Mouse (Mus musculus) granulocyte monocyte progenitor cell, adult 5-6 weeks (primary cell): ENCODE data around the gene Alg1. TPM values are rescaled to one million over a fixed set of nuclear protein-coding genes. Genes with fewer than 3 reads are reported as not detected.
"Not testable (repeated sequence)": the region's sequence is repeated elsewhere in the genome, so short reads cannot be mapped to it uniquely, and the experiment has no call there.

Experiments used
- ATAC-seq: replicated peaks from 2 replicates; pipeline ENCODE4 v1.8.0; 2016; ENCODE audit warnings: mild to moderate bottlenecking, moderate TSS enrichment, inconsistent platforms; ENCODE audit not compliant: poor library complexity, severe bottlenecking
- total RNA-seq, 2 experiments: library from RNA; stranded (forward) in 1 of 2; stranded (reverse) in 1 of 2; fragments of 200-712, 200-1000 nt in 1 of 2; fragments of >200 nt in 1 of 2; fragmentation: Nextera tagmentation in 1 of 2; gene quantifications; 2 replicates each; pipeline ENCODE4 v1.2.3; 2014 to 2017

Alg1 gene
- total RNA-seq, 2 experiments from 2014 or later: 16.7 to 18.3 TPM

DNA sequence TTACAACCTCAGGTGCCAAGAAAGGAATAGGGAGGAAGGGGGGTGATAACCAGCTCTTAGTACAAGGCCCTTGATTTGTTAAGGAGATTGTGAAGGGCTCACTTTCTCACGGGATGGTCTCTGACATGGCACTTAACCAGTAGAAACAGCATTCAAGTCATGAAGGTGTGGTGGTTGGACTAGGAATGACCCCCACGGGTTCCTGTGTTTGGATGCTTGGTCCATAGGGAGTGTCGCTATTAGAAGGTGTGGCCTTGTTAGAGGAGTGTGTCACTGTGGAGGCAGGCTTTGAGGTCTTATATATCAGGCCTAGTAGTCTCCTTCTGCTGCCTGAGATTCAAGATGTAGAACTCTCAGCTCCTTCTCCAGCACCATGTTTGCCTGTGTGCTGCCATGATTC is 5.3 kb upstream of the Alg1 start:
- not testable (repeated sequence) for ATAC-seq

DNA sequence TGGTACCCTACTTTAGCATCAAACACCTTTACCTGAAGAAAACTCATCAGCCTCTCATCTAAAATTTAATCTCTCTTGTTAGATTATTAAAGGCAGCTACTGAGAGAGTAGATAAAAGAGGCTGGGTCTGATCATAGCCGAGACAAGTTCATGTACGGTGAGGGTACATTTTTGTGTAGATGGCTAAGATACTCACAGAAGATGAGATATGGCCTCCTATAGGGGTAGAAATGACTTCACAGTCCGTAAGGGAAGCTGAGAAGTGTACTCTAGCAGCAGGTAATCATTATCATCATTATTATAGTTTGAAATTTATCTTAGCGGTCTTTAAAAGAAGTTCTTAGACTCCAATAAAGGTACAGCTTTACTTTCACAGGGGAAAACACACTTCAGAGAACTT is 439 bp upstream of the Alg1 start:
- ATAC-seq: no peak

DNA sequence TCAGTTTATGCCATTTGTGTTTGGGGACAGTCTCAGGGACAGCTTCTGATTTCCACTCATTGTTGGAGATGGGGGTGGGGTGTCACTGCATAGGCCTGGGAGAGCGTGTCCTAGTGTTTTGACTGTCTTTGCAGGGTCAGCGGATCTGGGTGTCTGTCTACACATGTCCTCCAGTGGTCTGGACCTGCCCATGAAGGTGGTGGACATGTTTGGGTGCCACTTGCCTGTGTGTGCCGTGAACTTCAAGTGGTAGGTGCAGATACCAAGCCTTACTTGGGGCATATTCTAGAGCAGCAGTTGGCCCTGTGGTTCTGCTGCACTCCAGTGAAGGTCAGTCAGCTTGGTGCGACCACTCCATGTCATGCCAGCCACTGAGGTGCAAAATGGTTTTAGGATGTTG is 8.9 kb downstream of the Alg1 start:
- ATAC-seq: no peak

DNA sequence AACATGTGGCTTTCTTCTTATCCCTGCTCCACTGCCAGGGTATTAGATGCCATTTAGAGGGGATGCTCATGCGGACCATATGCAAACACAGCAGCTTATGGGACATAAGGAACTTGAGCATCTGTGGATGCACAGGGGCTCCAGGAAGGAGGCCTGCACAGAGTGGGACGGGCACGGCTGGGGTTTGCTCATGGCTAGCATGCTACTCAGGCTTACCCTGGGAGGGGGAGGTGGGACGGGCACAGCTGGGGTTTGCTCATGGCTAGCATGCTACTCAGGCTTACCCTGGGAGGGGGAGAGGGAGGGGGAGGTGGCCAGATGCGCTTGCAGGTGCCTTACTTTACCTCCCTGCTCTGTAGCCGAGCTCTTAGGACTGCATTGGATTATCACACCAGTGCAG is 9.5 kb downstream of the Alg1 start:
- no peak for ATAC-seq

DNA sequence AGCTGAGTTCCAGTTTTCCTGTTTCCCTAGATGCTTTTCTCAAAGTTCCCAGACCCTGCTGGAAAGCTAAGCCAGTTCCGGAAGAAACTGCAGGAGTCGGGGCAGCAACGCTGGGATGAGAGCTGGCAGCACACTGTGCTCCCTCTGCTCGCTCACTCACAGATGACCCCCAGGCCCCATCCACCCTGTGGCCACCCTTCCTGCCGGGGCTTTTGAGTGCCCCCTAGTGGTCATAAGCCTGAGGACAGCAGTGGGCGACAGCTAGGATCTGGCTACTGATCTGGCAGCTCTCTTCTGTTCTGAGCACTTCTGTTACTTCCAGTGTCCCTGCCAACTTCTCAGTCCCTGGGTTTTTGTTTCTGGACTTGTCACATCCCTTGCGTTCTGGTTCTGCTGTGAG is 11.0 kb downstream of the Alg1 start:
- ATAC-seq: peak; percentile 84

DNA sequence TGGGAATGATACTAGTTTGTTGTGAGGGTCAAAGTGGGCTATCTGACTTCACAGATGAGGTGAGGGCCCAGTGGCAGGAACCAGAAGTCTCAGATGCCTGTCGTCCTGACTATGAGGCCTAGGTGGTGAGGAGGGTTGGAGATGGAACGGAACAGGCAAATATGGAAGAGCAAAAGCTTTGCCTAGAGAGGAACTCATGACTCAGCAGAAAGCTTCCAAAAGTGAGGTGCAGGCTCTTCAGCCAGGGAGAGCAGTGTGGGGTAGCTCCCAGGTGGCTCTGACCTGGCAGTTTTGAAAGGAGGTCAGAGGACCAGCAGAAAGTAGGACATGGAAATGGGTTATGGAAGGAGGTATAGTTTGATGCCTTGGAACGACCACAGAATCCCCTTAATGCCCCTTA is 17.5 kb downstream of the Alg1 start:
- no peak for ATAC-seq

DNA sequence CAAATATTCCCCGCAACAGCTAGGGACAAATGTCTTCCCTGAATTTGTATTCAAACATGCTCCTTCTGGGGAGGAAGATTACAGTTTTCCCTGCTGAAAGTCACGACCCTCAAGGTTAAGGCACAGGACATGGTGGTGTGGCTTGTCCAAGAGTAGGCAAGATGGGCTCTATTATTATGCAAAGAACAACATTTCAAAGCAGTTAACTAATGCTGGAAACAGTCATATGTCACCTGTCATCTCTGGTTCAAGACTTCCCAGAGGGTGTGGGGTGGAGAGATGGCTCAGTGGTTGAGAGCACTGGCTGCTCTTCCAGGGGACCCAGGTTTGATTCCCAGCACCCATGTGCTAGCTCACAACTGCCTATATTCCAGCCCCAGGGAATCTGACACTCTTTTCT is 18.8 kb downstream of the Alg1 start:
- no peak for ATAC-seq

DNA sequence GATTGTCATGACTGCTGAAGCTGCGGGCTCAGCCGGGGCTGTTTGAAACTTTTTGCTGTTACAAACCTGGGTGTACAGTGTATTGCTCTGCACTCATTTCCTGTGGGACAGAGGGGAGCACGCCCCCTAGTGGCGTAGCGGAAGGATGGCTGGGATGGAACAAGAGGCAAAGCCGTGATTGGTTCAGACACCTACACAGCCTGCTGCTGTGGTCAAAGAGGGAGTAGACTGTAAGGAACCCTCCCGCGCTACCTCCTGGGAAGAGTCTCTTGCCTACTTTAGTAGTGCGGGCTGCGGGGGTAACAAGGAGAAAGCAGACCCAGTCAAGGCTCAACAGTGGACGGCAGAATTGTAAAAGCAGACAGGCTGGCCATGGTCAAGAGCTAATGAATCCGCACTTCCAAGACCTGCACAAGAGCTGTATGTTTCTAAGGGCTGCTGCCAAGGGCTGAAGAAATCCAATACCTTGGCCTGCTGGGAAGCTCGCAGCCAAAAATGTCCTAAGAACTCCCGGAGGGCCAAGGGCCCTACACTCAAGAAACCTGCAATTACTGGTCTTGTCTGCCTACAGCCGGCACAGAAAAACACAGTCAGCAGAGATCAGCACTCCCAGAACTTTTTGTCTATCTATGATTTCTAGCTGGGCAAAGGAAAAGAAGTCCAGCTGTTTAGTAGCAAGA is 21.1 kb downstream of the Alg1 start:
- peak; percentile 75 for ATAC-seq

DNA sequence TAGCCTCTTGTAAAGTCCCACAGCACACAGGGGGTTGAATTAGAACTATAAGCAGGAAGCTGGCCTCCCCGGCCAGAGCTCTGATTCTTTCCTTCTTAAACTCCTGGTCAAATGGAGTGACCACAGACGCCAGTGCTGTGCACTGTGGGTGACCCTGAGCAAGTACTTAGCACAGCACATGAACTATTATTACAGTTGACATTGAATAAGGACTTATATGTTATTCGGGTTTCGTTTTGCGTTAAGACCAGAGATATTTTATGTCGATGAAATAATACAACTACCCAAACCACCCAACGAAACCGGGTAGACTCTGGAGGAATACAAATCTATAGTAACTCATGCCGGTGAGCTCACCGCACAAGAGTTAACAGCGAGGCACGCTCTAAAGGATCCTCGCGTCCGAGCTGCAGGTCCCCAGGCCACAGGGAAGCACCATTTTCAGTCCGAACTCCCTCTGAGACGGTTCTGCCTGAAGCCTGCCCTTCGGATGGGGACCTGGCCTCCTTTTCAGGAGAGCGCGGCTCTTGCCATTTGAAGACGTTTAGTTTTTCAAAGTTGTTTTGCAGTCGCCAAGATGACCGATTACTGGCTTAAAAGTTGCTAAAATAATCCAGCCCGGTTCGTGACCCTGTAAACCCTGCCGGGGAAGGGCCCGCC is 21.8 kb downstream of the Alg1 start:
- no peak for ATAC-seq

DNA sequence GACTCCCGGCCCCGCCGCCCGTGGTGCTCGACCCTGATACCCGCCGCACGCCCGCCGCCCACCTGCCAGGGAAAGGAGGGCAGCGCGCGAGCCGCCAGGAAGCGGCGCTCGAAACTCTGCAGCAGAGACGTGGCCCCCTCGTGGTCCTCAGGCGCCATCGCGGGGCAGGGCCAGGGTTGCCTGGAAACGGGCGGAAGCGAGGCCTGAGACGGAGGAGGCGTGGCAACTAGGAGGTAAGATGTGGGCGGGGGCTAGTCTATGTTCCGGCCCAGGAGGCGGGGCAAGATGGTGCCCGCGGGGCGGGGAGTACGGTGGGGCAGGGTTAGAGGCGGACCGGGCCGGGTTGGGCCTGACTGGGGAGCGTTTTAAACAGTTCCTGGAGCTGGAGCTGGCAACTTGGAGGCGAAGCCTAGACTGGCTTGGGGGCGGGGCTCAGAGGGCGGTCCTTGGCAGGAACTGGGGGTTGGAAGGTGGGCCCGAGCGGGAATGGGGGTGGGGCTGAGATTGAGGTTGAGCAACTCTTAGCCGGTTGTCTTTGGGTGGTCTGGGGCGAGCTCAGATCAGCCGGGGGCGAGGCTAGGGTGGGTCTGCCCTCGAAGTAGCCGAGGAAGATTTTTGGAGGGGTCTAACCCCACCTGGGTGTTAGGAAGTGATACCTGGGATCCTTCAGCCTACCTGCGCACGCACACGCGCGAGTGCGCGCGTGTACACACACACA is 22.5 kb downstream of the Alg1 start, which contains the start of gene Eef2kmt:
Gene Eef2kmt, minus strand, starts transcription at position 205 of the 718 bp plus-strand sequence.
- ATAC-seq: peak; percentile 89

DNA sequence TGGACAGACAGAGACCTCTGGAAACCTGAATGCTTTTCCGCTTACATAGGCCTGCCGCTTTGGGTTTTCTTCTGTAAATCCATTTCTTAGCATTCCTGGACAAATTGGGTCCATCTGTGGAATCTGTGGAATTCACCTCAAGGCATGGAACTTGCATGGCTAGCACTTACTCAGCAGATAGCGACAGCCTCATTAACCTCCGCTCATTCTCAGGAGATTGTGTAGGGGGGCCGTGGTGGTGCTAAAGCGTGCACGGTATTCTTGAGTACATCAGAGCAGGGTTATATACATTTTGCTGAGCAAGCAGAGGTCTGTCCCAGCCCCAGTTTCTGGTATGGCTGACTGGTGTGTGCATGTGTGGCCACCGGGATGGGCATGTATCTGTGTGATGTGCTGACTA is 29.7 kb downstream of the Alg1 start:
- no peak for ATAC-seq

DNA sequence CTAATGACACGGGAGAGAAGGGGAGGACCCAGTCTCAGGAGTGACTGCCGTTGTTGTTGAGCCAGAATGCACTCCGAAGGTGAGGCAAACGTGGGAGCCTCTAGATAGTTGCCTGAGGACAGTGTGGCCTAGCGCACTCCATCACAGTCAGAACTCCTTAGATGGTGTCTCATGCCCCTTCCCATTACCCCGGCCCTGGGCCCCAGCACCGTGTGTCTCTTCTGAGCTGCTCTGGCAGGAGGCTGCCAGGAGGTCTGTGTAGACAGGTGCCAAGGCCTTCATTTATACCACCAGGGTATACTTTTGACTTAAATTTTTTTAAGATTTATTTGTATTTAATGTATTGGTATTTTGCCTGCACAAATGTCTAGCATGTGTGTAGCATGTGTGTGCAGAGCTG is 30.5 kb downstream of the Alg1 start:
- ATAC-seq: no peak

DNA sequence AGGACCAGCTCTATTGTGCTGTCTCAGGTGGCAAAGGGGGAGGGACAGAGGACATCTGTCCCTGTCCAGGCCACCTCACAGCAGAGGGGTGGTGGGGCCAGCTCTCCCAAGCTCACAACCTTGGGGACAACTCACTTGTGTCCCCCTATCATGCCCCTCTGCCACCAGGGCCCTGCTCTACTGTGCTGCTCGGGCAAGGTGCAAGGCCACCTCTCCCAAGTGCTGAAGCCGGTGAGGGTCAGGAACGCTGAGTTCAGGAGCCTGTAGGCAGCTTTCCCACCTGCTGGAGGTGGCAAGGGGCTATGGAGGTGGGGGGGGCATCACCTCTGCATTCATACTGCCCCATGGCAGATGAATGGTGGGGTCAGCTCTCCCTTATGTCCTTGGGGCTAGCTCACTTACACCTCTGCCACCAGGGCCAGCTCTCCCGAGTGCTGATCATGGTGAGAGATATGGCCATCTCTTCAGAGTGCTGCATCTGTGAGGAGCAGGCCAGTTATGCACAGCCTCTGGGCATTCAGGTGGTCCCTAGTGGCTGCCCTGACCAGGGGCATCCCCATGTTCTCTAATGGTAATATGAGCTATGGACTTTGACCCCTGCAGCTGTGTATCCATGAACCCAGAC is 38.1 kb downstream of the Alg1 start:
- ATAC-seq: no peak

DNA sequence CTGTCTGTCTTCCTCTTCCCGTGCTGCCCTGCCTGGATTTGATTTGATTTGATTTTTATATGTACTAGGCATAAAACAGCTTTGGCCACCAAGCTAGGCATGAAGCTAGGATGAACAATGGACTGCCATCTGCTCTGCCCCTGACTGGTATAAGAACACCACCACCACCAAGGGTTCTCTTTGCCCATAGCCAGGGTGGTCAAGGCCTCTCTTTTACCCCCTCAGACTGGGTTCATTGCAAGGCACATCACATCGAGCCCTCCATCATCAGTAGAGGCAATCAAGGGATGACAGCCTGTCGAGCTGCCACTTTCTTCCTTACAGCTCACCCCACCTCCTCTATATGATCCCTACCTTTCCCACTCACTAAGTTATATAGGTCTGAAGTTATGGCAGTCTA is 39.0 kb downstream of the Alg1 start:
- no peak for ATAC-seq

DNA sequence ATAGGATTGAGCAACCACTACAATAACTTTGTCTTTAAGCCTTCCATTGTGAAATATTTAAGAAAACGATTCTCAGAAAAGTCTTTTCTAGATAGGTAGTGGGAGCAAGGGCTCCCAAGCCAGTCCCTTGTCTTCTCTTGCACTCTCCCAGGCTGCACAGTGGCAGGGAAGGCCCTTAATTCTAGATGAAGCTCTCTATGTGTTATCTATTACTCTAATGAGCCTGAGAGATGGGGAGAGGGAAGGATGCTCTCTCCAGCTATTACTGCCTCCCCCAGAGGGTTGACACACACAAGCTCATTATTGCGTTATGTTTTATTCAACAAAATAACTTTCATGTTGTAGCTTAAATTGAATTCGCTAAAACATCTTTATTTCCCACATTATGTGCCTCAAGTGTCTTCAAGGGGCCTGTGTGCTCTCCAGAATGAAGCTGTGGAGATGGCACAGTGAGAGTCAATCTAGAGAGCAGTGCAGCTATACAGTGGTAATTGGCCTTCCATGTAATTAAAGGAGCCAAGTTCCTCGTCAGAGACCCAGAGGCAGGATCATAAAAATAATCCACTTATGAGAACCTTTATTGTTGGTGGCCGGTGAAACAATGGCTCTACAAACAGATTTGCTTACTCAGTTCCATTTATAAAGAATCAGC is 46.3 kb downstream of the Alg1 start:
- ATAC-seq: no peak

DNA sequence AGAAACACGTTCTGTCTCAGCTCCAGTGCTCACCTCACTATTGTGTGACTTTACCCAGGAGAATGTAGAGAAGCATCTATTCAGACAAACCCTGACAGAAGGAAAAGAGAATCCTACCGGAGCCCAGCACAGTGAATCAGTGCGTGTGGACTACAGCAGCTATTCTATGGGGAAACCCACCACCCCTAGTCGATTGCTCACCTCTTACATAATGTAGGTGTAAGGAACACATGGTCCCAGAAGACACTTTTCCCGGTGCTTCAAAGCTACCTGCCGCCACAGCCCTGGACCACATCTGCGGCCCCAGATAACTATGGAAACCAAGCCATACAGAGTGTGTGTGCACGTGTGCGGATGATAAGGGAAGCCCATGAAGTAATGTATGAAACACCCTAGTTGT is 49.3 kb downstream of the Alg1 start:
- ATAC-seq: no peak

DNA sequence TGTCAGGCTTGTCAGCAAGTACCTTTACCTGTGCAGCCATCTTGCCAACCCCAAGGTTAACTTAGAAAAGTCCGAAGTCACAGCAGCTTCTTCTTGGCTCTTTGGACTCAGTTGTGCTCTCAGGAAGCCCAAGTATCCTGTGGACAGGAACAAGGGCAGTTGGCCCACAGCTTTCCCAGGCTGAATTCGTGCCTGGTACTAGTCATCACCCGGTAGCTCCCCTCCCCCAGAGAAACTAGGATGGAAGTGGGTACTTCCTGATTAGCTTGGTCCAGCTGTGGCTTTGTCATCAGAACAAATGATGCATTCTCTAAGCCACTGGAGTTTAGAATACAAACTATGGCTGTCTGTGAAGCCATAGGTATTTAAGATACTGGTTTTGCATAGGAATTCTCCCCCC is 52.0 kb downstream of the Alg1 start:
- no peak for ATAC-seq
